Mouse (Mus musculus) forebrain, embryonic 11.5 days (tissue): ENCODE measurements around the gene Olfr874. TPM values are rescaled to one million over a fixed set of nuclear protein-coding genes. Genes with fewer than 3 reads are reported as not detected.
"Not testable (repeated sequence)": the region's sequence is repeated elsewhere in the genome, so short reads cannot be mapped to it uniquely, and the experiment has no call there.

Experiments used
- ATAC-seq: fragments of 200-750 bp; cut with Nextera tagmentation; replicated peaks from 2 replicates; pipeline ENCODE4 v1.8.0; 2017; ENCODE audit warnings: moderate TSS enrichment; ENCODE audit not compliant: low FRiP score
- DNase-seq: peaks from one replicate; pipeline ENCODE4 v3.0.0-alpha.2; 2017; ENCODE audit warnings: low spot score
- H3K27ac ChIP-seq: fragments of 300-500 bp; sonication (generic); 2 replicates; pipeline ENCODE4 v1.5.1; 2014; ENCODE audit warnings: low read depth, low read length
- H3K27me3 ChIP-seq: fragments of 300-500 bp; sonication (generic); 2 replicates; pipeline ENCODE4 v1.6.1; 2014; ENCODE audit warnings: mild to moderate bottlenecking, low read length, mixed read lengths; ENCODE audit not compliant: control insufficient read depth, insufficient read depth
- H3K36me3 ChIP-seq: fragments of 300-500 bp; sonication (generic); 2 replicates; pipeline ENCODE4 v1.6.1; 2014; ENCODE audit warnings: mild to moderate bottlenecking, low read length, moderate library complexity, mixed read lengths; ENCODE audit not compliant: control insufficient read depth, insufficient read depth
- H3K4me1 ChIP-seq: fragments of 300-500 bp; sonication (generic); replicated peaks from 2 replicates; pipeline ENCODE4 v1.6.1; 2014; ENCODE audit warnings: low read length, mixed read lengths; ENCODE audit not compliant: control insufficient read depth, insufficient read depth
- H3K4me2 ChIP-seq: fragments of 300-500 bp; sonication (generic); 2 replicates; pipeline ENCODE4 v1.6.1; 2014; ENCODE audit warnings: low read depth, mild to moderate bottlenecking, low read length, moderate library complexity, mixed read lengths; ENCODE audit not compliant: severe bottlenecking
- H3K4me3 ChIP-seq: fragments of 300-500 bp; sonication (generic); 2 replicates; pipeline ENCODE4 v1.5.1; 2014; ENCODE audit warnings: low read depth, low read length
- H3K9ac ChIP-seq: fragments of 300-500 bp; sonication (generic); 2 replicates; pipeline ENCODE4 v1.6.1; 2014; ENCODE audit warnings: low read length
- H3K9me3 ChIP-seq: fragments of 300-500 bp; sonication (generic); 2 replicates; pipeline ENCODE4 v1.6.1; 2016; ENCODE audit warnings: low read length, mixed read lengths; ENCODE audit not compliant: control insufficient read depth
- WGBS: fragments of 180-500 bp; shearing (Covaris S2); extraction: QIAGEN DNeasy Blood & Tissue Kit; methylation state at CpG from one replicate; pipeline ENCODE4 v1.1.7; 2014; 5-methylcytosine and 5-hydroxymethylcytosine counted together
- polyA plus RNA-seq: library from polyadenylated mRNA; unstranded; fragments of >200 nt; fragmentation: Nextera tagmentation; extraction: Ambion mirVana; gene quantifications from 2 replicates; pipeline ENCODE4 v1.2.1, GENCODE M21; 2014

The Olfr874 gene
- polyA plus RNA-seq, 1 experiment from 2014 or later: not detected

GRCm38 (mm10) chr9:37771759-37772158 is 26.9 kb downstream of the Olfr874 start, which contains the start of gene Olfr875:
Gene Olfr875 (plus strand): TSS chr9:37771857.
- Histone ChIP-seq H3K27me3 (no peaks in the 10 kb centered on the region), H3K4me2 (no peak within 1 kb of the TSS), H3K9me3 (no peaks in the 10 kb centered on the region), H3K36me3 (no peaks in the 10 kb centered on the region), H3K4me1 (no peaks in the 10 kb centered on the region), H3K4me3 (no peak within 1 kb of the TSS), H3K27ac (no peak within 1 kb of the TSS), H3K9ac (no peak within 1 kb of the TSS)
- ATAC-seq (no peak), DNase-seq (no peak)
- WGBS: 49% methylated on average over 2 of the region's 2 CpGs

- Histone ChIP-seq H3K9me3 (no peaks in the 10 kb centered on the region), H3K4me3 (peak overlapping the region; percentile 10; the same call in 1 of the 2 replicates), H3K27me3 (no peaks in the 10 kb centered on the region), H3K4me2 (peak overlapping the region; percentile 40), H3K27ac (peak overlapping the region; percentile 79), H3K36me3 (no peaks in the 10 kb centered on the region), H3K4me1 (peaks cover 2% of the 10 kb centered on the region; the same call in 1 of the 2 replicates), H3K9ac (peak overlapping the region; percentile 65)
- ATAC-seq (peak; percentile 97), DNase-seq (peak; percentile 79)
- 2% methylated on average over 7 of the region's 7 CpGs for WGBS
These were observed 37.9 kb downstream of the Olfr874 start for GRCm38 (mm10) chr9:37782766-37783260.

- not testable (repeated sequence) for H3K9me3 ChIP-seq, H3K27me3 ChIP-seq, DNase-seq, H3K27ac ChIP-seq, H3K4me3 ChIP-seq, H3K36me3 ChIP-seq, H3K9ac ChIP-seq, H3K4me1 ChIP-seq, H3K4me2 ChIP-seq
- 60% methylated on average over 10 of the region's 15 CpGs for WGBS
- peak; percentile 56; the same call in 1 of the 2 replicates for ATAC-seq
These were observed 38.8 kb downstream of the Olfr874 start for GRCm38 (mm10) chr9:37783394-37784387.

- 81% methylated on average over 2 of the region's 2 CpGs for WGBS
- ATAC-seq (no peak), DNase-seq (no peak)
- no peaks in the 10 kb centered on the region for H3K9me3 ChIP-seq
- H3K9ac ChIP-seq: no peak overlapping the region
- H3K36me3 ChIP-seq: no peaks in the 10 kb centered on the region
- H3K4me3 ChIP-seq: no peak overlapping the region
- no peaks in the 10 kb centered on the region for H3K27me3 ChIP-seq
- H3K4me2 ChIP-seq: no peak overlapping the region
- H3K27ac ChIP-seq: no peak overlapping the region
- H3K4me1 ChIP-seq: peaks cover 2% of the 10 kb centered on the region; the same call in 1 of the 2 replicates
These were observed 41.5 kb downstream of the Olfr874 start for GRCm38 (mm10) chr9:37786411-37786810.

Other genes with a start within 250 kb of the Olfr874 start
- gene Esam, start 217.0 kb upstream of the Olfr874 start, polyA plus RNA-seq: 29.8 and 30.7 TPM in 2 replicates
- gene Vsig2, start 205.9 kb upstream of the Olfr874 start, polyA plus RNA-seq: 0.36 and 0.75 TPM in 2 replicates
- 2.7 and 3.4 TPM in 2 replicates for gene Nrgn, start 192.2 kb upstream of the Olfr874 start, polyA plus RNA-seq
- 8.0 and 8.5 TPM in 2 replicates for gene Siae, start 189.4 kb upstream of the Olfr874 start, polyA plus RNA-seq
- 16.7 and 20.6 TPM in 2 replicates for gene Spa17, start 131.4 kb upstream of the Olfr874 start, polyA plus RNA-seq
- gene Tbrg1, start 87.8 kb upstream of the Olfr874 start, polyA plus RNA-seq: 128 TPM in 2 replicates
- 0.32 TPM in 1 of 2 replicates, not detected in the other for gene Panx3, start 75.9 kb upstream of the Olfr874 start, polyA plus RNA-seq
- gene Olfr160, start 28.9 kb upstream of the Olfr874 start, polyA plus RNA-seq: not detected in 2 replicates
- gene Olfr875, start 26.8 kb downstream of the Olfr874 start, polyA plus RNA-seq: not detected in 2 replicates
- not detected in 2 replicates for gene Olfr876, start 57.9 kb downstream of the Olfr874 start, polyA plus RNA-seq
- 0.12 TPM in 1 of 2 replicates, not detected in the other for gene Olfr877, start 109.2 kb downstream of the Olfr874 start, polyA plus RNA-seq
- not detected in 2 replicates for gene Olfr145, start 151.6 kb downstream of the Olfr874 start, polyA plus RNA-seq
- not detected in 2 replicates for gene Olfr878, start 172.7 kb downstream of the Olfr874 start, polyA plus RNA-seq
- gene Olfr881, start 246.7 kb downstream of the Olfr874 start, polyA plus RNA-seq: not detected in 2 replicates